23 mouse cellular contexts compared by ENCODE assay signal in genomic region chr17:70881934-70882333, GRCm38 (mm10). TPM values are rescaled to one million over a fixed set of nuclear protein-coding genes. Genes with fewer than 3 reads are reported as not detected.
A peak's percentile ranks its signal among the peaks of the same experiment; 100 is the strongest.
DNase-seq lines count a peak whose midpoint lies in the region; ATAC-seq and TF ChIP-seq lines count a peak whose summit lies in the region.
"Had no signal": no experiment of that assay in that cellular context is flagged by ENCODE, and none has a peak within 500 bp of the region (broad histone marks: within the 10 kb centered on the region; RNA-seq: fewer than 3 reads in every experiment).

No protein-coding gene starts in this region.

- no peak for DNase-seq in midbrain, embryonic 10.5 days (ENCODE audit: low spot score)
- peak; percentile 70 for DNase-seq in ZHBTc4 (ENCODE audit: low read depth, low spot score)
- DNase-seq in lung, postnatal 36 days, result no peak
- DNase-seq in left cerebral cortex, postnatal 10 days (ENCODE audit: extremely low spot score in 1 of 2, low spot score in 2 of 2), result no peak
- DNase-seq: adrenal gland, adult 8-10 months; adrenal gland, postnatal 25 days; cerebellum, adult 18-20 months; cerebellum, adult 9-11 months; cerebellum, postnatal 25 days; forebrain, postnatal 0 days; gastrocnemius, adult 2 months; gastrocnemius, postnatal 14 days had no signal

- TF ChIP-seq CTCF in E14TG2a.4 (conservative IDR thresholded peaks at IDR 0.05; ENCODE audit: low read length), result no peak

- peaks cover 15% of the 10 kb centered on the region for H3K4me1 ChIP-seq in midbrain, embryonic 10.5 days
- H3K4me1 ChIP-seq in midbrain, embryonic 15.5 days, result no peaks in the 10 kb centered on the region
- H3K4me1 ChIP-seq in E14TG2a.4 (replicated peaks; ENCODE audit: low read depth, low read length), result peaks cover 65% of the 10 kb centered on the region
- H3K4me1 ChIP-seq: hindbrain, embryonic 12.5 days; hindbrain, embryonic 15.5 days had no signal

- 77% methylated on average over 10 of the region's 10 CpGs for WGBS in midbrain, embryonic 10.5 days
- WGBS in midbrain, embryonic 15.5 days, result 71% methylated on average over 10 of the region's 10 CpGs

- H3K36me3 ChIP-seq in midbrain, embryonic 10.5 days, result no peaks in the 10 kb centered on the region
- H3K36me3 ChIP-seq in midbrain, embryonic 15.5 days (replicated peaks), result no peaks in the 10 kb centered on the region
- 0 out of 2 replicates have a peak, but pooled peaks cover 2% of the 10 kb centered on the region for H3K36me3 ChIP-seq in E14TG2a.4 (ENCODE audit: insufficient read depth, low read length)
- H3K36me3 ChIP-seq: embryonic facial prominence, embryonic 15.5 days; G1E; hindbrain, embryonic 12.5 days; hindbrain, embryonic 15.5 days had no signal

- H3K4me3 ChIP-seq in midbrain, embryonic 10.5 days, result no peak overlapping the region
- H3K4me3 ChIP-seq in midbrain, embryonic 15.5 days, result no peak overlapping the region
- H3K4me3 ChIP-seq in E14TG2a.4 (replicated peaks; ENCODE audit: low read length), result peak overlapping the region; percentile 32; the same call in 1 of the 2 replicates
- H3K4me3 ChIP-seq: embryonic facial prominence, embryonic 15.5 days; gastrocnemius, adult 2 months; hindbrain, embryonic 12.5 days; hindbrain, embryonic 15.5 days had no signal

- H3K9me3 ChIP-seq in midbrain, embryonic 10.5 days (replicated peaks), result no peaks in the 10 kb centered on the region
- no peaks in the 10 kb centered on the region for H3K9me3 ChIP-seq in midbrain, embryonic 15.5 days
- H3K9me3 ChIP-seq in E14TG2a.4 (ENCODE audit: low read length), result no peaks in the 10 kb centered on the region
- H3K9me3 ChIP-seq: embryonic facial prominence, embryonic 15.5 days; hindbrain, embryonic 12.5 days; hindbrain, embryonic 15.5 days had no signal

- intact Hi-C loops in left cerebral cortex, postnatal 10 days (cut with DNase I), result no loop called here

- 0 out of 2 replicates have a peak overlapping the region, but pooled peaks have one; percentile 17 for H3K27ac ChIP-seq in midbrain, embryonic 10.5 days (replicated peaks)
- no peak overlapping the region for H3K27ac ChIP-seq in midbrain, embryonic 15.5 days
- H3K27ac ChIP-seq: embryonic facial prominence, embryonic 15.5 days; gastrocnemius, adult 2 months; hindbrain, embryonic 12.5 days; hindbrain, embryonic 15.5 days had no signal

- ATAC-seq in midbrain, embryonic 15.5 days (replicated peaks), result no peak
- ATAC-seq: activated CD4-positive, CD25-positive, alpha-beta regulatory T cell, adult 4 months; CD4-positive, CD25-positive, alpha-beta regulatory T cell, adult 4 months; forebrain, embryonic 14.5 days; forebrain, postnatal 0 days; Patski had no signal

- no peak overlapping the region for H3K9ac ChIP-seq in midbrain, embryonic 15.5 days
- H3K9ac ChIP-seq: embryonic facial prominence, embryonic 15.5 days; forebrain, postnatal 0 days; hindbrain, embryonic 12.5 days; hindbrain, embryonic 15.5 days had no signal

- H3K27me3 ChIP-seq in midbrain, embryonic 10.5 days (ENCODE audit: low read depth, poor library complexity, severe bottlenecking), result 0 out of 2 replicates have a peak, but pooled peaks cover 3% of the 10 kb centered on the region
- no peaks in the 10 kb centered on the region for H3K27me3 ChIP-seq in midbrain, embryonic 15.5 days (replicated peaks)
- H3K27me3 ChIP-seq in E14TG2a.4 (ENCODE audit: insufficient read depth, low read length), result no peaks in the 10 kb centered on the region
- H3K27me3 ChIP-seq: embryonic facial prominence, embryonic 15.5 days; hindbrain, embryonic 12.5 days; hindbrain, embryonic 15.5 days; Patski had no signal

- H3K4me2 ChIP-seq in midbrain, embryonic 15.5 days, result no peak overlapping the region
- H3K4me2 ChIP-seq: embryonic facial prominence, embryonic 15.5 days; heart, embryonic 11.5 days; hindbrain, embryonic 12.5 days; hindbrain, embryonic 15.5 days had no signal

RNA-seq across cellular contexts. Expression of gene Tgif1, which starts 28.6 kb away (rescaled TPM):
- polyA plus RNA-seq in midbrain, embryonic 10.5 days (2016; fragmentation: Nextera tagmentation; extraction: Ambion mirVana), result 72.9 and 73.6 TPM in 2 replicates
- 11.4 and 11.5 TPM in 2 replicates for polyA plus RNA-seq in midbrain, embryonic 15.5 days (2015; fragmentation: Nextera tagmentation; extraction: Ambion mirVana)
- total RNA-seq in left cerebral cortex, postnatal 10 days (2021), result 1 to 10 TPM; 2.2 to 2.6 TPM
